24 mouse cellular contexts compared by ENCODE assay signal in the genomic region with DNA sequence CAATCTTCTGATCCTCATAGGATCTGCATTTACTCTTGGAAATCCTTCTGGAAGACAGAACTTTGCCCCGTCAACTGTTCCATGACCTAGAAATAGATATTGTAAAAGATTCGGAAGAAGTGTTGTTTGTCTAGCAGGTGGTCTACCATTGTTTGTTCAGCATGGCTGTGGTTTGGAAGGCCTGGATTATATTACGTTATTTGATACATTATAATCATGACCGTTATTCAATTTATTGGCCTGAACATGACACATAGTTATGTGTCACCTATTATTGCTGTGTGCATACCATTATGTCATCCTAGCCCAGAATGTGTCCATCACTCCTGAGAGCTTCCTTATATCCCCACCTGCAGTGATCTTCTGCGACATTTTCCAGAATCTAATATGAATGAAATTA.
"Had no signal": no experiment of that assay in that cellular context is flagged by ENCODE, and none has a peak within 500 bp of the region (broad histone marks: within the 10 kb centered on the region; RNA-seq: fewer than 3 reads in every experiment).

No protein-coding gene starts in this region.

- ATAC-seq: hindbrain, embryonic 16.5 days; inflammation-experienced regulatory T-cells, adult 6 months; intestine, embryonic 15.5 days; intestine, postnatal 0 days had no signal

- DNase-seq: gastrocnemius, postnatal 14 days; gastrocnemius, postnatal 36 days; heart, postnatal 14 days; heart, postnatal 36 days; kidney, adult 18-20 months; kidney, adult 8-10 months; kidney, postnatal 10 days; kidney, postnatal 25 days; kidney, postnatal 4 days; liver; liver, embryonic 13.5 days had no signal

- H3K4me3 ChIP-seq: heart, embryonic 10.5 days; hindbrain, embryonic 12.5 days; intestine, embryonic 15.5 days; layer of hippocampus, adult 2 months; left cerebral cortex, adult 2 months; limb, embryonic 10.5 days; limb, embryonic 12.5 days; liver, embryonic 13.5 days; liver, embryonic 15.5 days had no signal

- H3K9ac ChIP-seq: hindbrain, embryonic 12.5 days; hindbrain, embryonic 14.5 days; intestine, embryonic 15.5 days; limb, embryonic 12.5 days; liver, embryonic 13.5 days; liver, embryonic 15.5 days had no signal

- H3K27me3 ChIP-seq: hindbrain, embryonic 12.5 days; intestine, embryonic 15.5 days; limb, embryonic 12.5 days; liver, embryonic 13.5 days; liver, embryonic 15.5 days had no signal

- H3K9me3 ChIP-seq: heart, embryonic 10.5 days; hindbrain, embryonic 12.5 days; intestine, embryonic 15.5 days; limb, embryonic 10.5 days; limb, embryonic 12.5 days; liver, embryonic 13.5 days; liver, embryonic 15.5 days had no signal

- H3K27ac ChIP-seq: hindbrain, embryonic 12.5 days; hindbrain, embryonic 14.5 days; intestine, embryonic 15.5 days; layer of hippocampus, adult 2 months; left cerebral cortex, adult 2 months; limb, embryonic 10.5 days; limb, embryonic 12.5 days; liver, embryonic 13.5 days; liver, embryonic 15.5 days had no signal

- H3K36me3 ChIP-seq: hindbrain, embryonic 12.5 days; intestine, embryonic 15.5 days; liver, embryonic 15.5 days had no signal

- H3K4me2 ChIP-seq: hindbrain, embryonic 12.5 days; hindbrain, embryonic 14.5 days; intestine, embryonic 15.5 days; limb, embryonic 12.5 days; liver, embryonic 11.5 days; liver, embryonic 13.5 days; liver, embryonic 15.5 days had no signal
